Mouse (Mus musculus) heart, adult 2 months (tissue): ENCODE measurements around the gene Gm15517.
"Not testable (repeated sequence)": the region's sequence is repeated elsewhere in the genome, so short reads cannot be mapped to it uniquely, and the experiment has no call there.

Experiments
- CTCF ChIP-seq: fragments of 200-600 bp; IDR thresholded peaks from 2 replicates; pipeline ENCODE4 v1.8.1; 2022; ENCODE audit warnings: antibody characterized with exemption, mild to moderate bottlenecking, moderate library complexity
- EP300 ChIP-seq: fragments of 200-500 bp; IDR thresholded peaks from 2 replicates; pipeline ENCODE4 v1.6.1; 2011; ENCODE audit warnings: low read depth, low read length, control low read depth; ENCODE audit not compliant: insufficient read depth
- POLR2A ChIP-seq: fragments of 200-500 bp; IDR thresholded peaks from 2 replicates; pipeline ENCODE4 v1.6.1; 2011; ENCODE audit warnings: mild to moderate bottlenecking, low read depth, low read length, control low read depth; ENCODE audit not compliant: insufficient read depth

DNA sequence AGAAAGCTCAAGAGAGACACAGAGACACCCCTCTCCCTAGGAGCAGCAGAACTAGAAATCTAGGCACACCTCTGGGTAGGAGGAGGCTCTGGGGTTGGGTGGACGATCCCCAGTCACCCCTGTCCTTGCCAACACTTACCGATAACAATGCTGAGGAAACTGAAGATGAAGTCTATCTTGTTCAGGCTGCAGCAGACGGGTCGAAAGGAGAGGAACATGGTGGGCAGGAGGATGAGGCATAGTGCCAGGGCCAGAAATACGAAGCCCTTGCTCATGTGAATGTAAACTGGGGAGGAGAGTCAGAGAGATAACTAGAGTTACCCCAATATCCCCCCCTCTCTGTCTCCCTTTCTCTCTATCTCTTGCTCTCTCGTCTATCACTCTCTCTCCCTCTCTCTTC is 38.9 kb upstream of the Gm15517 start:
- not testable (repeated sequence) for TF ChIP-seq POLR2A, EP300, CTCF
